Mouse (Mus musculus) lung, postnatal 0 days (tissue): ENCODE data around the gene Zfp644.

Experiments used
- CTCF ChIP-seq: IDR thresholded peaks from 2 replicates; pipeline ENCODE4 v1.5.1; 2016; ENCODE audit warnings: antibody characterized with exemption, mild to moderate bottlenecking
- EP300 ChIP-seq: IDR thresholded peaks from 2 replicates; pipeline ENCODE4 v1.6.1; 2016; ENCODE audit warnings: antibody characterized with exemption, mild to moderate bottlenecking, control low read depth

DNA sequence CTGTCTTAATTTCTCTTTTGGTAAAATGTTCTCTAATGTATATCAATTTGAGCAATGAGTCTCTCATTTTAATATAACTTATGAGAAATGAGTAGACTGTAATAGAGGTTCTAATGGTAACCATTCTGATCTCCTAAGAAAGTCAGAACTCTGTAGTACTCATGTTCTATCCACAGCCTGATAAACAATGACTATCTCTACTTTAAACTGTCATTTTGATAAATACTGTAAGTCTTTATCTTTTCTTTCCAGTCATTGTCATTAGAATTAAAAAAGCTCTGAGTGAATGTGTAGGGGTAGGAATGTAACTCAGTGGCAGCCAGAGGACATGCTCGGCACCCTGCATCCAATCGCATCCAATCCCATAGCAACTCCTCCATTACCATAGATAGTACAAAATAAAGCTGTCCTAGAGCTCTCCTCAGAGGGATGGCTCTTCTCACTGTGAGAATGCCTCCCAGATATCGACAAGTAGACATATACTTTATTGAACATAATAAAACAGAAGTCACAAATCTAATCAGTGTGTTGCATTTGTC, 44.2 kb downstream of the Zfp644 start:
- TF ChIP-seq CTCF (no peak), EP300 (no peak)
